Mouse (Mus musculus) layer of hippocampus, adult 9-11 months (tissue): ENCODE data around the gene Cabp4.
A peak's percentile ranks its signal among the peaks of the same experiment; 100 is the strongest.
"Not testable (repeated sequence)": the region's sequence is repeated elsewhere in the genome, so short reads cannot be mapped to it uniquely, and the experiment has no call there.

Source experiments
- DNase-seq: peaks from one replicate; pipeline ENCODE4 v3.0.0; 2022

Gene Cabp4

DNA sequence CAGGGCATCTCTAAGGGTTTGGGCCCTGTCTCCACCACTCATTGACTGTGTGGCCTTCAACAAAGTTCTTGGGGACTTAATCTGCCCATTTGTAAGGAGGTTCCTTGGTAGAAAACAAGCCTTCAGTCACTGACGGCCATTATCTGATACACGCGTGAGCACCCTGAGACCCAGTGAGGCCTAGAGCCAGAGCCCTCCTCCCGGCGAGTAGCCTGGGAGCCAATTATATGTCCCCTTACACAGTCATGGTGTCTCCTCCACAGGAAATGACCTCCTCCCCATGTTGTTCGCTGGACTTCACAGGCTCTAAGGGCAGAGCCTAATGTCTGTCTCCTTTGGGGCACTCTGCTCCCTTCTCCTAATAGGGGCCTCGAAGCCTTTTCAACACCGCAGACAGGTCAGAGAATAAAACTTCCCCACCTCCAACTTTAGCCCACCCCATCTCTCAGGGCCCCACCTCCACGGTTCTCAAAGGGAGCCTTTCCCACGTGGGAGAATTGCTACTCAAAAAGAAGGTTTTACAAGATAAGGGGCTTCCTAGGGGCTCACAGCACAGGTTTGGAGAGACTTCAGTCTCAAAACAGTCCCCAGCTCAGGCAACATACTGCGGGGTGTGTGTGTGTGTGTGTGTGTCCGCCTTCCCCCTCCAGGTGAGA, 2.7 kb upstream of the Cabp4 start:
- DNase-seq = no peak

- no peak for DNase-seq
These were observed 2.1 kb upstream of the Cabp4 start for GRCm38 (mm10) chr19:4145936-4146335.

GRCm38 (mm10) chr19:4144550-4145498, 991 bp upstream of the Cabp4 start:
- no peak for DNase-seq

DNA sequence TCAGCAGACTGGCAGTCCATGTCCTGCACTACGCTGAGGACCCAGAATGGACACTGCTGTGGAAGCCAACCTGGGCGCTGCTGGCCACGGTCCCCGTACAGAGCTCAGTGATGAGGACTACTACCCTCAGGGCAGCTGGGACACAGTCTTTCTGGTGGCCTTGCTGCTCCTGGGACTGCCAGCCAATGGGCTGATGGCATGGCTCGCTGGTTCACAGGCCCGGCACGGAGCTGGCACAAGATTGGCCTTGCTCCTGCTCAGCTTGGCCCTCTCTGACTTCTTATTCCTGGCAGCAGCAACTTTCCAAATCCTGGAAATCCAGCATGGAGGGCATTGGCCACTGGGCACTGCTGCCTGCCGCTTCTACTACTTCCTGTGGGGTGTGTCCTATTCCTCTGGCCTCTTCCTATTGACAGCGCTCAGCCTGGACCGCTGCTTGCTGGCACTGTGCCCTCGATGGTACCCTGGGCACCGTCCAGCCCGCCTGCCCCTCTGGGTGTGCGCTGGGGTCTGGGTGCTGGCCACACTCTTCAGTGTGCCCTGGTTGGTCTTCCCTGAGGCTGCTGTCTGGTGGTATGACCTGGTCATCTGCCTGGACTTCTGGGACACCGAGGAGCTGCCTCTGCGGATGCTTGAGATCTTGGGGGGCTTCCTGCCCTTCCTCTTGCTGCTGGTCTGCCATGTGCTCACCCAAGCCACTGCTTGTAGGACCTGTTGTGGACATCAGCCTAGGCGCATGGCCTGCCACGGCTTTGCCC, 1.2 kb downstream of the Cabp4 start:
- no peak for DNase-seq

- DNase-seq = no peak
These were observed 3.7 kb downstream of the Cabp4 start for GRCm38 (mm10) chr19:4140147-4140546.

GRCm38 (mm10) chr19:4139446-4139845, 4.4 kb downstream of the Cabp4 start, which contains the start of gene Gpr152:
Gene Gpr152, plus strand, starts transcription at chr19:4139787.
- DNase-seq = no peak

GRCm38 (mm10) chr19:4137913-4138312, 5.9 kb downstream of the Cabp4 start:
- DNase-seq = no peak

DNA sequence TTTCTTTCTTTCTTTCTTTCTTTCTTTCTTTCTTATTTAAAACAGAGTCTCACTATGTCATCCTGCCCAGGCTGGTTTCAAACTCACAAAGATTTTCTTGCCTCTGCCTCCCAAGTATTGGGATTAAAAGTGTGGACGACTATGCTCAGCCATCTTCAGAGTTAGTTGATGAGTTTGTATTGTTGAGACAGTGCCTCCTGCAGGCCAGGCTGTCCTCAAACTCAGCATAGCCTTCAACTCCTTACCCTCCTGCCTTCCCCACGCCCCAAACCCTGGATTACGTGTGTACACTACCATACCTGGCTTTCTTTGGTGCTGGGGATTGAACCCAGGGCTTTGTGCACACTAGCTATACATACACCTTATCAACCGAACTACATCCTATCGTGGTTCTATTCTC, 7.4 kb downstream of the Cabp4 start:
- no peak for DNase-seq

- DNase-seq = not testable (repeated sequence)
These were observed 7.9 kb downstream of the Cabp4 start for GRCm38 (mm10) chr19:4135963-4136345.

DNA sequence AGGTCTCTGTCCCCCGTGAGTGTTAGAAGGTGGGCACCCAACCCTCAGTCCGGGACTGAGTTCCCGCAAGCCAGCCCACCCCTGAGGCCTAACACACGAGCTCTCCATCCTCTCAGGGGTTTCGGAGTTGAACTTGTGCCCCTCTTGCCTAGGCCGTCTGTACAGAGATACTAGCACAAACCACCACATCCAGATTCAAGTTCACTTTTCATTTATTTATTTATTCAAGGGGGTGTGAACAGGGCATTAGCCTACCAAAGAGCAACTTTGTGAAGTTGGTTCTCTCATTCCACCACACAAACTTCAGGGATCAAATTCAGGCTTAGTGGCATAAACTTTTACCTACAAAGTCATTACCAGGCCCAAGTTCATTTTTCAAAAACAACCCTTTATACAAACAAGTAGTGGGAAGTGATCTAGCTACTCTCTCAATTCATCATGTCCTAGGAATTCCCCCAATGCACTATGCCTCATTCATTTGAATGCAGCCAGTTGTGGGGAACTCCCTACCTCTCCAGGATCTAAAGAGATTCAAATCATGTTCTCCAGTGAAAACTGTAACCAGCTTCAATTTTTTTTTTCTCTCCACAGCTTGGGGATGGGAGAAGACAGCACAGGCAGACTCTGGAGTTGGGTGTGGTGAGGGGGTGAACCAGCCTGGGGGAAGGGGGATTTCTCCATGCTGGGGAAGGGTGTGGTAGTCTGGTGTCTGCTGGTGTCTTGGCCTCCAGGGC, 8.4 kb downstream of the Cabp4 start:
- not testable (repeated sequence) for DNase-seq

DNA sequence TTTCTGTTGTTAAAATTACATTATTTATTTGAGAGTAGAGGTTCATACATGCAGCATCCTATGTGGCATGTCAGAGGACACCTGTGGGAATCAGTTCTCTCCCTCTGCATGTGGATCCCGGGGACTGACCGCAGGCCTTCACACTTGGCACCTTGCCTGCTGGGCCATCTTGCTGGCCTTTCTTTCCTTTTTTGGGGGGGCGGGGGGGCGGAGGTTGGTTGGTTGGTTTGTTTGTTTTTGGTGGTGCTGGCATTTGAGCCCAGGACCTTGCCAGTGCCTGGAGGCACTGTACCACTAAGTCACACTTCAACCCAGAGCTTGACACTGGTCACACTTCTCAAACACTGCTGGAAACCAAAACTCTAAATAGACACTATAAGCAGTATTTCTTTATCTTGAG, 9.5 kb downstream of the Cabp4 start:
- DNase-seq = no peak

GRCm38 (mm10) chr19:4131768-4132167, 12.1 kb downstream of the Cabp4 start:
- DNase-seq = no peak

DNA sequence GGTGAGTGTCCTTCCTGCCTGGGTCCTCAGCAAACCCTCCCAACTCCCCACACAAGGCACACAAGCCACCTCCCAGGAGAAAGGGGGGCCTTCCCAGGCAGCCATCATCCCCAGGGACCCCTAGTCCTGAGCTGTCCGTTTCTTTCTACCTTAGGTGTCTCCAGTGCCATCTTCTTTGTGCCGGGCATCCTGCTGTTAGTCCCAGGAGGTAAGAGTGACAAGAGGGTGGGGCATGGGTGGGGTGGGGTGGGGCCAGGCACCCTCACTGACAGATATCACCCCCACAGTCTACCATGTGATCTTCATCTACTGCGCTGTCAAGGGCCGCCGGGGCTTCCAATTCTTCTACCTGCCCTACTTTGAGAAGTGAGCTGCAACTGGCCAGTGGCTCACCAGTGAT, 12.8 kb downstream of the Cabp4 start:
- DNase-seq = no peak

GRCm38 (mm10) chr19:4130106-4130505, 13.7 kb downstream of the Cabp4 start:
- no peak for DNase-seq

DNA sequence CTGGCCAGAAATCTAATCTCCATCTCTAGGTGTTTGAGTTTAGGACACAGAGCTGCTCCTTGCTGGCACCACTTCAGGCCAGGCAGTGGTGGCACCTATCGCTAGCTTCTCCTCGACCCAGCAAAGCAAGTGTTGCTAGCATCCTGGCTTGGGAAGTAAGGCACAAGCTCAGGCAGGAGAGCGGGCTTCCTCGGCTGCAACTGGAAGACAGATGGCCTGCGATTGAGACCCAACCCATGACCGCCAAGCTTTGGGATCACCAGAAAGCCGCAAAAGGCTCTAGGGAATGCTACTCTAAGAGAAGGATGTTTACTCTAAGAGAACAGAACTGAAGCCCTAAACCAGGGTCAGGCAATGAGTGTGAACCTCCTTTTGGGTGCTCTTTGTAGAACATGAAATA, 14.4 kb downstream of the Cabp4 start:
- DNase-seq = no peak

DNA sequence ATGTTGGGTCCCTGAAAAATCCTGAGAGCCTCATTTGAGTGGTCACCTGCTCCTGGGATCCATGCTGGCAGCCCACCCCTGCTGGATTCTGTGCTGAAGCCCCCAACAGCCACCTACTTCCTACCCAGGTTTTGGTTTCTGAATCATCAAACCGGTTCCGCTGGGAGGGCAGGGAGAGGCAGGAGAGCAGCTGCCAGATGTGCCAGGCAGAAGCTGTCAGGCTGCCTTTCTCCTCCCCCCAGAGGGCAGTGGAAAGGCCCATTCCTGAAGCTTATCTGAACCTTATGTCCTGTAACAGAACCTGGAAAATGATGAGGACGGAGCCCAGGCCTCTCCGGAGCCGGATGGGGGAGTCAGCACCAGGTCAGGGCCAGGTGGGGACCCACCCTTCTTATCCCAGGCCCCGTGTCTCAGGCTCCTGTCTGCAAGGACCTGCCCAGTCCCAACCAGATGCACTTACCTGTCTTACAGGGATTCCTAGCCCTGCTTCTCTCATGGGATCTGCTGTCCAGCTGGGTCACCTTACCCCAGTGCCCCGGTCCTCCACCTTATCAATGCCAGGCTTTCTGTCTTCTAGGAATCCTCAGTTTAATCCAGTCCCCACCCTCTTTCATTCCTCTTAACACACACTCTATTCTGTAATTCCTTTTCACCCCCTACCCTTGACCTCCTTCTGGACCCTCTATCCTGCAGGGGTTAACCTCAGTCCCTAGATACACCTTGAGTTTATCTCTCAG, 16.9 kb downstream of the Cabp4 start:
- no peak for DNase-seq

- peak; percentile 99 for DNase-seq
These were observed 17.8 kb downstream of the Cabp4 start, which contains the start of gene Aip for GRCm38 (mm10) chr19:4125741-4126696. Gene Aip, minus strand, starts transcription at chr19:4125858.

DNA sequence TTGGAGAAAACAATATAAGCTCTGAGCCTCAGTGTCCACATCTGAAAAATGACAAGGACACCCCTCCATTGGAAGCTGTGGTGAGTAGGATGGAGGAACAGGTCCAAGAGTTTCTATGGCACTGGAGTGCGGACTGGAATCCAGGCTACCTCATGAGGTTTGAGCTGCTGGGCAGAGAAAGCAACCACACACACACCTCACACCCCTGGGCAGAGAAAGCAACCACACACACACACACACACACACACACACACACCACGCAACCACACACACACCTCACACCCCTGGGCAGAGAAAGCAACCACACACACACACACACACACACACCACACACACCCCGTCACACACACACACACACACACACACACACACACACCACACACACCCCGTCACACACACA, 18.6 kb downstream of the Cabp4 start:
- DNase-seq = not testable (repeated sequence)

GRCm38 (mm10) chr19:4124432-4124831, 19.4 kb downstream of the Cabp4 start:
- DNase-seq = no peak
